ENCODE assay signal across 8 mouse cellular contexts in the genomic region with DNA sequence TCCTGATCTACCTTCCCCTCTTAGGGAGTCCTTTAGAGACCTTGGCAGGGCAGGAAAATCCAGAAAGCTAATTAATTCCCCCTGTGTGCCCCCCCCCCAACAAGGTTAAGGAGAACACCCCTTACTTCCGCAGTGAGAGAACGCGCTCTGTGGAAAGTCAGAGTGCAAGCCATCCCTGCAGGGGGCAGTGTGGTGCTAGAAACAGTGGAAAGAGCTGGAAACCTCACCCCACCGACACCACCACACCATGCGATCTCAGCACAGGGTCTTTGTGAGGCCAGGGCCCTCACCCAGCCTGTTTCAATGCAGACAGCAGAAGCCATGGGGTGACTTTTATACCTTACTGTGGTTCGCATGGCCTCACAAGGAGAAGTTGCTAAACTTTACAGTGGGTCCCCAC. TPM values are rescaled to one million over a fixed set of nuclear protein-coding genes. Genes with fewer than 3 reads are reported as not detected.
DNase-seq lines count a peak whose midpoint lies in the region; ATAC-seq and TF ChIP-seq lines count a peak whose summit lies in the region.

No protein-coding gene starts in this region.

- no peak for TF ChIP-seq EP300 in lung, postnatal 0 days (IDR thresholded peaks at IDR 0.05)

- peak; percentile 60 for ATAC-seq in forebrain, embryonic 14.5 days
- ATAC-seq in lung, postnatal 0 days: peak; percentile 68

- H3K9ac ChIP-seq in forebrain, embryonic 14.5 days (ENCODE audit: low read length): no peak overlapping the region
- H3K9ac ChIP-seq in lung, postnatal 0 days (replicated peaks; ENCODE audit: low read depth): no peak overlapping the region

- no peak overlapping the region for H3K4me3 ChIP-seq in E14TG2a.4 (replicated peaks; ENCODE audit: low read length)
- no peak overlapping the region for H3K4me3 ChIP-seq in forebrain, embryonic 14.5 days (ENCODE audit: low read depth, low read length)
- no peak overlapping the region for H3K4me3 ChIP-seq in hindbrain, embryonic 10.5 days
- no peak overlapping the region for H3K4me3 ChIP-seq in layer of hippocampus, adult 2 months
- H3K4me3 ChIP-seq in lung, postnatal 0 days (ENCODE audit: low read depth, low read length): no peak overlapping the region

- H3K9me3 ChIP-seq in E14TG2a.4 (ENCODE audit: low read length): no peaks in the 10 kb centered on the region
- no peaks in the 10 kb centered on the region for H3K9me3 ChIP-seq in forebrain, embryonic 14.5 days (replicated peaks; ENCODE audit: control insufficient read depth, low read length)
- no peaks in the 10 kb centered on the region for H3K9me3 ChIP-seq in hindbrain, embryonic 10.5 days
- H3K9me3 ChIP-seq in lung, postnatal 0 days (ENCODE audit: low read length): no peaks in the 10 kb centered on the region

- DNase-seq in brain, embryonic 18.5 days (ENCODE audit: low read depth, low spot score): peak; percentile 30
- DNase-seq in forebrain, embryonic 14.5 days (ENCODE audit: low spot score): peak; percentile 79
- peak; percentile 80 for DNase-seq in hindbrain, embryonic 10.5 days (ENCODE audit: low spot score)
- peak; percentile 75 to 92 for DNase-seq in layer of hippocampus, adult 2 months (ENCODE audit: low spot score in 2 of 2)
- DNase-seq in lung, postnatal 0 days (ENCODE audit: low spot score): peak; percentile 80
- peak; percentile 22 for DNase-seq in retina, adult 2 months (ENCODE audit: low read depth, low spot score)
- DNase-seq in urinary bladder, postnatal 10 days (ENCODE audit: low spot score): peak; percentile 43

- H3K4me1 ChIP-seq in E14TG2a.4 (replicated peaks; ENCODE audit: low read depth, low read length): peaks cover 10% of the 10 kb centered on the region
- H3K4me1 ChIP-seq in forebrain, embryonic 14.5 days (ENCODE audit: control insufficient read depth, insufficient read depth, low read length): no peaks in the 10 kb centered on the region
- H3K4me1 ChIP-seq in hindbrain, embryonic 10.5 days (replicated peaks): peaks cover 32% of the 10 kb centered on the region
- H3K4me1 ChIP-seq in lung, postnatal 0 days (ENCODE audit: insufficient read depth, low read depth, low read length): no peaks in the 10 kb centered on the region; the same call in 1 of the 2 replicates

- peaks cover 46% of the 10 kb centered on the region for H3K27me3 ChIP-seq in E14TG2a.4 (ENCODE audit: insufficient read depth, low read length)
- no peaks in the 10 kb centered on the region for H3K27me3 ChIP-seq in forebrain, embryonic 14.5 days (replicated peaks; ENCODE audit: control insufficient read depth, insufficient read depth, low read length)
- H3K27me3 ChIP-seq in hindbrain, embryonic 10.5 days (ENCODE audit: insufficient read depth, poor library complexity, severe bottlenecking): no peaks in the 10 kb centered on the region
- H3K27me3 ChIP-seq in lung, postnatal 0 days (replicated peaks; ENCODE audit: insufficient read depth, low read length): no peaks in the 10 kb centered on the region

- no peak overlapping the region for H3K4me2 ChIP-seq in forebrain, embryonic 14.5 days (ENCODE audit: low read length)
- no peak overlapping the region for H3K4me2 ChIP-seq in lung, postnatal 0 days (replicated peaks; ENCODE audit: low read depth, low read length)

- H3K36me3 ChIP-seq in E14TG2a.4 (ENCODE audit: insufficient read depth, low read length): no peaks in the 10 kb centered on the region
- 0 out of 2 replicates have a peak, but pooled peaks cover 2% of the 10 kb centered on the region for H3K36me3 ChIP-seq in forebrain, embryonic 14.5 days (ENCODE audit: control insufficient read depth, insufficient read depth, low read length)
- H3K36me3 ChIP-seq in hindbrain, embryonic 10.5 days: no peaks in the 10 kb centered on the region
- H3K36me3 ChIP-seq in lung, postnatal 0 days (ENCODE audit: insufficient read depth, low read length): no peaks in the 10 kb centered on the region

- 17% methylated on average over 6 of the region's 6 CpGs for WGBS in forebrain, embryonic 14.5 days
- WGBS in hindbrain, embryonic 10.5 days: 14% methylated on average over 6 of the region's 6 CpGs
- 16% methylated on average over 6 of the region's 6 CpGs for WGBS in lung, postnatal 0 days

- H3K27ac ChIP-seq in forebrain, embryonic 14.5 days (ENCODE audit: low read depth, low read length): no peak overlapping the region
- H3K27ac ChIP-seq in hindbrain, embryonic 10.5 days: peak overlapping the region; percentile 62
- no peak overlapping the region for H3K27ac ChIP-seq in layer of hippocampus, adult 2 months
- H3K27ac ChIP-seq in lung, postnatal 0 days (ENCODE audit: low read length): no peak overlapping the region

- TF ChIP-seq CTCF in E14TG2a.4 (conservative IDR thresholded peaks at IDR 0.05; ENCODE audit: low read length): peak; percentile 56
- peak; percentile 86 for TF ChIP-seq CTCF in layer of hippocampus, adult 2 months (conservative IDR thresholded peaks at IDR 0.05)
- peak; percentile 97 for TF ChIP-seq CTCF in lung, postnatal 0 days (IDR thresholded peaks at IDR 0.05)

RNA-seq across cellular contexts. Expression of a gene that starts 44.2 kb away (rescaled TPM):
- polyA plus RNA-seq in forebrain, embryonic 14.5 days (2014; fragmentation: Nextera tagmentation; extraction: Ambion mirVana): 19.4 and 21.7 TPM in 2 replicates
- polyA plus RNA-seq in hindbrain, embryonic 10.5 days (2016; fragmentation: Nextera tagmentation; extraction: Ambion mirVana): 2.6 and 3.8 TPM in 2 replicates
- total RNA-seq in layer of hippocampus, adult 2 months (2021): 100 to 1,000 TPM; 115 to 116 TPM
- polyA plus RNA-seq in lung, postnatal 0 days (2015; fragmentation: Nextera tagmentation; extraction: Ambion mirVana): 0.54 and 0.67 TPM in 2 replicates

Comparison
In these comparisons a context has a peak if more than half of its experiments do, and no peak if none do; other contexts are left out.
1. DNase-seq: peak in every context shown above with its lines; median percentile 84 in layer of hippocampus, adult 2 months; 80 in hindbrain, embryonic 10.5 days; 80 in lung, postnatal 0 days; 79 in forebrain, embryonic 14.5 days; 43 in urinary bladder, postnatal 10 days; 30 in brain, embryonic 18.5 days; 22 in retina, adult 2 months.